Mouse (Mus musculus): ENCODE measurements around the gene Wdr66. TPM values are rescaled to one million over a fixed set of nuclear protein-coding genes. Genes with fewer than 3 reads are reported as not detected.

Gene Wdr66
- polyA plus RNA-seq, 3 experiments from 2014 or later, result 0.74 to 4.2 (median 2.4) TPM

DNA sequence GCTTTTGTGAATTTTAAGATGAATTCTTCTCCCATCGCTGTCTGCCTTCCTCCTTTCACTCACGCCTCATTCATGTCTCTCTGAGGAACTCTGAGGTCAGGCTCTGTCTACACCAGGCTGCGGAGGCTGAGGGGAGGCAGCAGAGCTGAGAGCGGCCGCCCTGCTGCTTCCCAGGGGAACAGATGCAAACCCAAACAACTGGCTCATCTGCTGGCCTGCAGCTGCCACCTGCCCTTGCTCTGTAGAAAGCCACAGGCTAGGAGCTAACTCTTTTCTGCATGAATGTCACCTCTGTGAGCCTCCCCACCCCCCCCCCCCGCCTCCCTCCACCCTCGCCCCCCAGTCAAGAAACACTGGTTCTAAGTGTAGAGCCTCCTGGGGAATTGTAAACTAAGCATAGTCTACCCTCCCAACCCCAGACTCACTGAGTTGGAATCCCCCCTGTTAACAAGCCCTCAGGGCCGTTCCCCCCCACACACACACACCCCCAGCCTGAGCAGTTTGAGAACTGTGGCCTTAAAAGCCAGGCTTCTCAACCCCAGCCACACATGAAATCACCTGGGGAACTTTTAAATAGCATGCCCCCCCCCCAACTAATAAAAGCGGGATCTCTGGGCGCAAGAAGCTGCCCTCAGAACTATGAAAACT, 63.4 kb downstream of the Wdr66 start:
- ATAC-seq, result no peak

DNA sequence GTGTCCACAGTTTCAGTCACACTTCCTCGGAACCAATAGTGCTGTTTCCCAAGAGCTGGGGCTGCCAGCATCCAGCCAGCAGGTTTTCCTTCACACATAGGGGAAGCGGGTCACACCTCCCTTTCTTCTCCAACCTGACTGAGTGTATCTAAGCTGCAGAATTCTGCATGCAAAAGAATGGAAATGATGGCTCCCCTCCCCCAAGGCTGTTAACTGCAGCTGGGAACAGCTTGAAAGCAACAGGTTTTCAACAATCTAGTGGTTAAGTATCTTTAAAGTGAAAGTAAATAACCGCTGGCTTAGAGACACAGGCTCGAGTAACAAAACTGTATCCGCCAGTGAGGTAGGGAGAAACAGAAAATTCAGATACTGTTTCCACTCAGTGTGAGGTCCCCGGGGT, 66.1 kb downstream of the Wdr66 start:
- ATAC-seq, result peak; percentile 35

DNA sequence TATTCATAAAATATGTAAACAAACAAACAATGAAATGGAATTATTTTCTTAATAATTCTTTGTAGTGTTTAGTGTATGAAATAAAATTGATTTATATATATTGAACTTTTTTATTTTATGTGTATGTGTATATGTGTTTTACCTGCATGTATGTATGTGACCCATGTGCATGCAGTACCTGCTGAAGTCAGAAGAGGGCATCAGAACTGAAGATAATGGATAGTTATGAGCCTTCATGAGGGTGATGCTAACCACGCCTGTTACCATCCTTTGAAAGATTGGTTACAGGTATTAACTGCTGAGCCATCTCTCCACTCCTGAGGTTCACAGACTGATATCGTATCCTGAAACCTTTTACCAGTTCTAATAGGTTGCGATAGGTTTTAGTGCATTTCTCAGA, 68.2 kb downstream of the Wdr66 start:
- ATAC-seq, result no peak

- no peak for ATAC-seq
These were observed 72.3 kb downstream of the Wdr66 start for GRCm38 (mm10) chr5:123324242-123324641.

DNA sequence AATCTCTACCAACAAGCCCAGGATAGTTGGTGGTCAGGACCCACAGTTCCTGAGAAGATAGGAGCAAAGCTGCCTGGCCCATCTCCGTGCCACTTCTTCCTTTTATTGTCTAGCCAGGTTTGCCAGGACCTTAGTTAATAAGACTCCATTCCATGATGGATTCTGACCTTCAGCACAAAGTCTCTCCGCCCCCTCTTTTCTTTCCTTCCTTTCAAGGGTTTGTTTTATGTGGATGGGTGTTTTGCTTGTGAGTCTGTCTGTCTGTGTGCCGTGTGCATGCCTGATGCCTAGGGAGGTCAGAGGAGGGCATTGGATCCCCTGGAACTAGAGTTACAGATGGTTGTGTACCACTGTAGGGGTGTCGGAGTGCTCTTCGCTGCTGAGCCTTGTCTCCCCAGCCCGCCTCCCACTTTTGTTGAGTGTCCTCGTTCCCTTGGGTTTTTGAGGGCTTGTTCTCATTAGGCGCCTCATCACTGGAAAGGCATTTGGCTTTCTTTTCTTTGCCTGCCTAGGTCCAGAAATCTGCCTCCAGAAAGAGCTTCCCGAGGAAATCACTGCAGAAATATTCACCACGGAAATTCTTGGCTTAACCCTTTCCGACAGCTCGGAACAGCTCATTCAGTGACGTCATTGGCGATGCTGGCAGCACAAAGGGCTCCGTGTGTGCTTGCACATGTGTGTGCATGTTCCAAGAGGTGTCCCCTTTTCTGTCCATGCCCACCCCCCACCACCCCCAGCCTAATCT, 74.3 kb downstream of the Wdr66 start:
- no peak for ATAC-seq

- ATAC-seq, result no peak
These were observed 74.8 kb downstream of the Wdr66 start for GRCm38 (mm10) chr5:123326751-123327148.

GRCm38 (mm10) chr5:123327686-123328085, 75.8 kb downstream of the Wdr66 start:
- no peak for ATAC-seq

DNA sequence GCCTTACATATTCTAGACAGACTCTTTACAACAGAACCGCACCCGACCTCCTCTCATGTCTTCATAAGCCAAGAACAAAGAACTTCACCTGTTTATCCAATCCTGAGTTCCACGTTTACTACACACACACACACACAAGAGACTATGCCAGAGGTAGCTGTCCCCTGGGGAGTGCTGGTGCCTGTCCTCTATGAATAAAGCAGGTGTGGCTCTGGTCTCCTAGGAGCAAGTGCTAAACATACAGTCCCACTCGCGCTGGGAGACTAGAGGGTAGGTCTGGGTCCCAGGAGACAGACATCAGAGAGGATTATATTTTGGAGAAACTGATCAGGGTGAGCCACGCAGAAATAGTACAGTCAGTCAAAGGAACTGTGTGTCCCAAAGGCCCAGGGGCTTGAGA, 81.7 kb downstream of the Wdr66 start:
- ATAC-seq, result no peak

DNA sequence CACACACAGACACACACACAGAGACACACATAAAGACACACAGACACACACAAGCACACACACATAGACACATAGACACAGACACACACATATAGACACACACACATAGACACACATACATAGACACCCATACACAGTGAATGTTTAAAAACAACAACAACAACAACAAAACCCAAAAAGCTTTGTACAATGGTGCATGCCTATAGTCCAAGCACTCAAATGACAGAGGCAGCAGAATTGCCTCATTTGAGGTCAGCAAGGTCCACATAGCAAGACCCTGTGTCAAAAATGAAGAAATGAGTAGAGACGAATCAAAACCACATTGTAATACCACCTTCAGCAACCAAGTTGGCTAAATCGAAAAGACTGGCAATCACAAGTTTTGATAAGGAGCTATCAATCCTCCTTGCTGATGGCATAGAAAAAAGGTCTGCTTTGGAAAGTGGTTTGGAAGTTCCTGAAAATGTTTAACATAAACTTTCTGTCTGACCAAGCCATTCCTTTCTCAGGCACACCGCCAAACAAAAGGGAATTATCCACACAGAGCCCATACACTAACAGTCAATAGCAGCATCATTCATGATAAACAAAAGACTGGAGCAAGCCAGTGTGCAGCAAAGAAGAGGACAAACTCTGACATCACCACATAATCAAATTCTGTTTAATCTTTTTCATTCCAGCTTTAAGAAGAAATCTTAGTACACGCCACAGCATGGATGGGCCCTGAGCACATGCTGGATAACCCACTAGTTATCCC, 84.5 kb downstream of the Wdr66 start:
- ATAC-seq, result no peak

GRCm38 (mm10) chr5:123338463-123338862, 86.6 kb downstream of the Wdr66 start:
- no peak for ATAC-seq

DNA sequence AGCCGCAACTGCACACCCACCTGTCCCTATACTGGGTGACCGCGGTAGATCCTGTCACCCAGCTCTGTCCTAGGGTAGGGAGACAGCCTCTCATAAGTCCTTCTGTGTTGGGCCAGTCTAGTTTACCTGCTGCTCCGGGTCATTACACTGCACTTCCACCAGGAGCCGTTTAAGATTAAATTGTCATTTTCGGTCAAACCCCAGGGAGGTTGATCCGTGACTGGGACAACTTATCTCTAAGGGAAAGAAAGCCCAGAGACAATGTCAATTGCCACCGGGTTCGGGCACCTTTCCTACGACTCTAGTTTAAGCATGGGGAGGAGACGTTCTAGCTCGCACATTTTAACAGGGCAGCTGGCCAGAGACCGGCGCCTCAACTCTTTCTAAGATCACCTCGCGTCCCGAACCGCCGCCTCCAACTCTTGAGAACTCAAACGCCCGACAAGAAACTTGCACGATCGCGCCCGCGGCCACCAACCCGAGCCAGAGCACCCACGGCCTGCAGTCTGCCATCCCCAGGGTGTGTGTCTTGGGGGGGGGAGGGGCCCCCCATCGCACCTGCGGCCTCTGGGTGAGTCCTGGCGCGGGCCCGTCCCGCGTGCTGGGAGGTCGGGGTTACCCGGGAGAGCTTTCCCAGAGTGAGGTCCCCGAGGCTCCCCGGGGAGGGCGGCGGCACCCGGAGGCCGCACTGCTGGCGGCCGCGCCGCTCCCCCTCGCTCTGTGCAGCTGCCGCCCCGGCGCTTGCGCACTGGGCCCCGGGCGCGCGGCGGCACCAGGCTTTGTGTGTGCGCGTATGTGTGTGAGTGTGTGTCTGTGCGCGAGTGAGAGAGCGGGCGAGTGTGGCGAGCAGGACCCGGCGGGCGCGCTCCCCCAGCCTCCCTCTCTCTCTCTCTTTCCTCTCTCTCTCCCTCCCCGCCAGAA, 92.1 kb downstream of the Wdr66 start, which contains the start of gene Bcl7a:
Gene Bcl7a (plus strand): TSS at position 128 of the 921 bp plus-strand sequence.
- peak; percentile 77 for ATAC-seq

- no peak for ATAC-seq
These were observed 92.7 kb downstream of the Wdr66 start for GRCm38 (mm10) chr5:123344628-123344962.

GRCm38 (mm10) chr5:123344963-123345852, 93.3 kb downstream of the Wdr66 start:
- ATAC-seq, result peak; percentile 20

GRCm38 (mm10) chr5:123345853-123346654, 94.2 kb downstream of the Wdr66 start:
- no peak for ATAC-seq

GRCm38 (mm10) chr5:123346701-123347270, 94.9 kb downstream of the Wdr66 start:
- no peak for ATAC-seq

GRCm38 (mm10) chr5:123347985-123348384, 96.1 kb downstream of the Wdr66 start:
- ATAC-seq, result no peak

DNA sequence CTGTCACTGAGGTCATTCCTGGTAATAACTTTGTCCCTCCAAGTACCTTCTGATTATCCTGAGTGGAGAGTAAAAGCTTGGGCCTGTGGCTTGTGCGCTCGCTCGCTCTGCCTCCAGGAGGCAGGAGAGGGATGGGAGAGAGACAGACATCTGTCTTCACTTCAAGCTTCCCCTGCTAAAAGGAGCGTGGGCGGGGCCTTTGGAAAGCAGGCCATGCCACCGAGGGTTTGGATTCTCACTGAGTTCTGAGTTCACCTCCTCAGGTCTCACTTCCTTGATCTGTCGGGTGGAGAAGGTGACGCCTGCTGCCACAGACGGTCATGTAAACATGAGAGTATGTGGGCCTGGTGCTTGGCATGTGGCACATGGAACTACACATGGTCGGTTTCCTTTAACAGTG, 98.5 kb downstream of the Wdr66 start:
- ATAC-seq, result no peak

DNA sequence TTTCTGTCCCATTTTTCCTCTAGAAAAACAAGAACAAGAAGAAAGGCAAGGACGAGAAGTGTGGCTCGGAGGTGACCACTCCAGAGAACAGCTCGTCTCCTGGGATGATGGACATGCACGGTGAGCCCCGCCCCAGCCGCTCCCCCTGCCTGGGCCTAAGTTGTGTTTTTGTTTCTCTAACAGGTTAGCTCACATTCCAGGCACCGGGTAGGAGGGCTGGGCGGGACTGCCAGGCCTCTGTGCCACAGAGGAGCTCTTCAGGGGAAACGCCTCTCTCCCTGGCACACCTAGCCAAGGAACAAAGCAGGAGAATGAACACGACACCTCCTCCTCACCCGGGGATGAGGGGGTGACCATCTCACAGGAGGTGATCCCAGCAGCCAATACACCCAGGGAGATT, 104.0 kb downstream of the Wdr66 start:
- ATAC-seq, result no peak

DNA sequence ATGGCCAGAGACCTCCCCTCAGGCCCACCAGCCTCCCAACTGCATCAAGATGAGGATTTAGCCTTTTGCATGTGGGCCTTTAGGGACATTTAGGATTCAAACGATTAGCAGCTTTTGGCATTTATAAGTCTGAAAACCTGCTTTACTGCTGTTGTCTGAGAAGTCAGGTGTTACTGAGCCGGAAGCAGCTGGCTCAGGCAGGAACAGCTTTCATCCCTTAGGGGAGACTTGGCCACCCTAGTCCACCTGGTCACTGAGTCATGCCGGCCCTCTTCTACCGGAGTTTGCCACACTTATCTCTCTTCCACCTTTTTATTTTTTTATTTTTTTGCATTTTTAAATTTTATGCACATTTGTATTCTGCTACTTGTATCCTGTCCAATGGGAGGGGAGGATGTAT, 105.4 kb downstream of the Wdr66 start:
- no peak for ATAC-seq

DNA sequence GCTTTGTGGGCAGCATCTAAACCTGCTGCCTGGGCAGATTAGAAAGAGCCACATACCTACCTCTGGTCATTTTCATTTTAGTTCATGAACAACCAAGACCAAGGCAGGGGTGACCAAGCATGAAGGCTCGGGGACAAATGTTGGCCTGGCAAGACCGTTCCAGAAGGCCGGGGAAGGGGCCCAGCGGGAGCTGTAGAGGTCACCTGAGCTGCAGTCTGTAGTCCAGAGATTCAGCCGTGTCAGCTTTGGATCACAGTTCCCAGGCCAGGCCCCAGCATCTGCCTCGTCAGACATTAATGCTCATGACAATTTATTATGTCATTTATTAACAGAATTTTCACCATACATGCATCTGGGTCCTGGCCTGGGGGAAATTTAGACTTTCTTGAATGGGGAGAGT, 107.5 kb downstream of the Wdr66 start:
- ATAC-seq, result no peak

All from inflammation-experienced regulatory T-cells, adult 6 months (primary cell).